Mouse (Mus musculus): ENCODE results near the gene Gm21970.

DNA sequence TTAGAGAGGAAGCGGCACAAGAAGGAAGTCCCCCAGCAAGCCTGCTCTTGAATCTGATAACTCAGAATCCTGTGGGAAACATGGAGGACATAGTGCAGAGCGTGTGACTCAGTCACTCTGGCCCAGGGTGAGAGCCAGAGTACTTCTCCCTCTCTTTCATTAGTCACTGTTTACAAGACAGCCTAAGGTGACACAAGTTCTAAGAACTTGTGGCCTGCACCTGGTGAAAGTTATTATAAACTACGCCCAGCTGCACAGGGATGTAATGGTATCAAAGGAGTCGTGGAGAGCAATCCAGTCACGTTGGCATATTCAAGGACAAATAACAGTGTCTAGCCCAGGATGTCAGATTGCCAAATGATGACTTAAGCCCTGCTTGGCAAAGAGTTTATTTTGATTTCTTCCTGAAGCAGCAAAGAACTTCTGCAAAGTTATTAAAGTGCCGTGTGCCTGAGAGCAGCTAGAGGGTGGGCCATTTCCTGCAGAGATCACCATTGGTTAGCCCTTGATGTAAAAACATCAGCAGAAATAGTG is 60.9 kb downstream of the Gm21970 start:
- TF ChIP-seq CTCF (IDR thresholded peaks at IDR 0.05; ENCODE audit: low read depth, low read length) (no peak), POLR2AphosphoS5 (IDR thresholded peaks at IDR 0.05; ENCODE audit: insufficient replicate concordance, low read depth, low read length) (no peak), GATA1 (IDR thresholded peaks at IDR 0.05; ENCODE audit: borderline replicate concordance, low read length) (no peak), TAL1 (conservative IDR thresholded peaks at IDR 0.05; ENCODE audit: low read depth, low read length) (no peak)

All from G1E (cell line).